Mouse (Mus musculus) layer of hippocampus, adult 6 months (tissue): ENCODE measurements around the gene Il13ra2. TPM values are rescaled to one million over a fixed set of nuclear protein-coding genes. Genes with fewer than 3 reads are reported as not detected.

ENCODE experiments used
- long read RNA-seq, 2 experiments: library from polyadenylated mRNA; unstranded; transcript quantifications; one replicate each; pipeline ENCODE4 v2.0.0; 2019 to 2020
- polyA plus RNA-seq: library from polyadenylated mRNA; unstranded; fragments of <200 nt; fragmentation: Nextera tagmentation; gene quantifications from 2 replicates; pipeline ENCODE4 v1.2.3, GENCODE M21; 2021

Il13ra2 gene
- 0.18 TPM in 1 of 2 replicates, not detected in the other for polyA plus RNA-seq
- long read RNA-seq, experiment 1 = 0 reads
- long read RNA-seq, experiment 2 = 0 reads

DNA sequence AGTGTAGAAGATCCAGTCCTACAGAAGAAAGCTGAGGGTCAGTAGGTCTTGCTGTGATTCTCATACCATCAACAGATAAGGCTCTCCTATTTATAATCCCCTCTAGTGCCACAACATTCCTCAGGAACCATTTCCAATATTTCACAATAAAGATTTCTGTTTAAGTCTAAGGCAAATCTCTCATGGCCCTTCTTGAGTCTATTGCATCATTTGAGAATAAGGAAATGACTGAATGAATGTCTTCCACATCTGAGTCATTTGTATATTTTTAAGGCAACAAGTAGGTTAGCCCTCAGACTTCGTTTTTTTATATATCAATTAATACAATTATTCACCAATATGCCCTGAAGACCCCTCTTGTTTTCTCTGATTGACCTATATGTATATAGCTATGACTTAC, at the start of gene Il13ra2:
TSS of gene Il13ra2 (minus strand) at position 64 of the 400 bp plus-strand sequence.

DNA sequence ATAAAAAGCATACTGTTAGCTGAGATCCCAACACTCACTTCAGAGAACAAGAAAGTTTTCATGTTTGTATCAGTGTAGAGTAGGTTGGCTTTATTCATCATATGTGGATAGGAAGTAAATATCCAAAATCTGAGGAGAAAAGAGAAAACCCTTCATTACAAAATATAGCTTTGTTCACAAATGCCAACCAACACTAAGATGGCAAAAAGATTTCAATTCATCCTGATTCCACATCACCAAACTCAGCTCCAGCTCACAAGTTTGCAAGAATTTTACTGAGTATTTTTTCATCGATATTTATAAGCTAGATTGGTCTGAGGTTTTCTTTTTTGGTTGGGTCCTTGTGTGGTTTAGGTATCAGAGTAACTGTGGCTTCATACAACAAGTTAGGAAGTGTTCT, 24.6 kb upstream of the Il13ra2 start, which contains the start of gene Vmn1r239-ps:
TSS of gene Vmn1r239-ps (minus strand) at position 101 of the 400 bp plus-strand sequence.

Other genes with a start within 250 kb of the Il13ra2 start
- not detected in 2 replicates for gene Vmn1r239-ps, start 24.5 kb upstream of the Il13ra2 start, polyA plus RNA-seq
- 2.9 and 3.2 TPM in 2 replicates for gene Lrch2, start 124.9 kb upstream of the Il13ra2 start, polyA plus RNA-seq